Mouse (Mus musculus): ENCODE results near the gene Cep170b.

DNA sequence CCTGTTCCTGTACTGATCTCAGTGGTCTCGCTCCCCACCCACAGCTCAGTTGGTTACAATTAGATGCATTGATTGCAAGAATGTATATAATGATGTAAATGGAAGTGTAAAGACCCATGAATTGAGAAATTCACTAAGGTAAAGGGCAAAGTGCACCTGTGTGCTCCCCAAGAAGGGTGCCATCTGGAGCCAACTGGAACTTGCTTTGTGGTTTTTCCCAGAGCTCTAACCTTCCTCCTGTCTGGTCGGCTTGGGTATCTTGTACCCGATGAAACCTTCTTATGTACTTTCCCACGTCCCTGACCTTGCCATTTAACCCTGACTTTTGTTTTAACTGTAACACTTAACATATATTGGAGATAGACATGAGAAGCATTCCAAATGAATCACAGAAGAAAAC lies 35.6 kb downstream of the Cep170b start:
- TF ChIP-seq CTCF (IDR thresholded peaks at IDR 0.05; ENCODE audit: borderline replicate concordance, control insufficient read depth, extremely low read depth, insufficient read depth, low read length, poor library complexity) (no peak), POLR2A (IDR thresholded peaks at IDR 0.05; ENCODE audit: control insufficient read depth, extremely low read depth, insufficient read depth, low read length, poor library complexity) (no peak)
